ENCODE assay signal across 8 mouse cellular contexts in the genomic region with DNA sequence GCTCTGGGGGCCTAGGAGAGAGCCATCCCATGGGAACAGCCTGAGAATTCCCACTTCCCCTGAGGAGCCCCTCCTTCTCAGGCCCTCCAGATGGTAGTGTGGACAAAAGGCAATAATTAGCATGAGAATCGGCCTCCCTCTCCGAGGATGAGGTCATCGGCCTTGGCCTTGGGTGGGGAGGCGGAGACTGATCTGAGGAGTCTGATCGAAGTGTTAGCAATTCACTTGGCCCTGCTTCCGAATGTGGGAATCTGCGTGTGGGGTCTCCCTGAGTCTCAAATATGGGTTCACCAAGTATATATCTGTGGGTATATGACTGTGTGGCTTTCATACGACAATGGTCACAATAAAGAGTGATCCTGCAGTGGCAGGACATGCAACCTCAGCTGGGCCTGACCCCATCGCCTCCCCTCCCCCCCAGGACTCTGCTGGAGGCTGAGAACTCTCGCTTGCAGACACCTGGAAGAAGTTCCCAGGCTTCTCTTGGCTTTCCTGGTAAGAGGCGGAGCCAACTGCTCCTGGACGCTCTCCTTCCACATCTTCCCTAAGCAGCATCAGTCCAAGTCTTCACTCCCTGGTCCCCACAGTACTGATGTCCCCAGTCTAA. TPM values are rescaled to one million over a fixed set of nuclear protein-coding genes. Genes with fewer than 3 reads are reported as not detected.
DNase-seq lines count a peak whose midpoint lies in the region; ATAC-seq and TF ChIP-seq lines count a peak whose summit lies in the region.
"Had no signal": no experiment of that assay in that cellular context is flagged by ENCODE, and none has a peak within 500 bp of the region (broad histone marks: within the 10 kb centered on the region; RNA-seq: fewer than 3 reads in every experiment).

No protein-coding gene starts in this region.

- peak; percentile 79 for DNase-seq in adrenal gland, adult 2 months
- peak; percentile 62 for DNase-seq in embryonic facial prominence, embryonic 14.5 days (ENCODE audit: low spot score)
- DNase-seq in midbrain, postnatal 0 days (ENCODE audit: low spot score), result peak; percentile 72
- no peak for DNase-seq in thymus, postnatal 10 days (ENCODE audit: low spot score in 2 of 2)
- DNase-seq in right cerebral cortex, adult 2 months (ENCODE audit: low spot score in 2 of 2), result no peak

- peaks cover 8% of the 10 kb centered on the region for H3K27me3 ChIP-seq in embryonic facial prominence, embryonic 14.5 days (replicated peaks; ENCODE audit: control insufficient read depth, insufficient read depth, low read length)
- peaks cover 2% of the 10 kb centered on the region; the same call in 1 of the 2 replicates for H3K27me3 ChIP-seq in hindbrain, embryonic 12.5 days
- H3K27me3 ChIP-seq in midbrain, postnatal 0 days (ENCODE audit: insufficient read depth, low read length), result 0 out of 2 replicates have a peak, but pooled peaks cover 11% of the 10 kb centered on the region

- H3K27ac ChIP-seq in embryonic facial prominence, embryonic 14.5 days (replicated peaks; ENCODE audit: low read depth, low read length), result 0 out of 2 replicates have a peak overlapping the region, but pooled peaks have one; percentile 11
- H3K27ac ChIP-seq in hindbrain, embryonic 12.5 days, result peak overlapping the region; percentile 92
- H3K27ac ChIP-seq in midbrain, postnatal 0 days (ENCODE audit: low read depth, low read length), result no peak overlapping the region
- H3K27ac ChIP-seq: macrophage had no signal

- H3K4me2 ChIP-seq in embryonic facial prominence, embryonic 14.5 days (ENCODE audit: low read depth, low read length), result peak overlapping the region; percentile 95
- peak overlapping the region; percentile 93 for H3K4me2 ChIP-seq in hindbrain, embryonic 12.5 days (replicated peaks)
- H3K4me2 ChIP-seq in midbrain, postnatal 0 days (ENCODE audit: low read depth, low read length, poor library complexity, severe bottlenecking), result peak overlapping the region; percentile 92

- 0 out of 2 replicates have a peak, but pooled peaks cover 10% of the 10 kb centered on the region for H3K36me3 ChIP-seq in embryonic facial prominence, embryonic 14.5 days (ENCODE audit: control insufficient read depth, insufficient read depth, low read length)
- H3K36me3 ChIP-seq in hindbrain, embryonic 12.5 days, result peaks cover 26% of the 10 kb centered on the region
- H3K36me3 ChIP-seq in midbrain, postnatal 0 days (ENCODE audit: insufficient read depth, low read length), result peaks cover 4% of the 10 kb centered on the region; the same call in 1 of the 2 replicates

- 0 out of 2 replicates have a peak overlapping the region, but pooled peaks have one; percentile 5 for H3K9ac ChIP-seq in embryonic facial prominence, embryonic 14.5 days (ENCODE audit: low read depth, low read length)
- peak overlapping the region; percentile 86 for H3K9ac ChIP-seq in hindbrain, embryonic 12.5 days
- no peak overlapping the region for H3K9ac ChIP-seq in midbrain, postnatal 0 days (replicated peaks; ENCODE audit: low read length, poor library complexity, severe bottlenecking)

- peaks cover 32% of the 10 kb centered on the region for H3K4me1 ChIP-seq in embryonic facial prominence, embryonic 14.5 days (ENCODE audit: control insufficient read depth, insufficient read depth, low read length)
- peaks cover 59% of the 10 kb centered on the region for H3K4me1 ChIP-seq in hindbrain, embryonic 12.5 days
- 0 out of 2 replicates have a peak, but pooled peaks cover 3% of the 10 kb centered on the region for H3K4me1 ChIP-seq in midbrain, postnatal 0 days (ENCODE audit: insufficient read depth, low read length)

- no peaks in the 10 kb centered on the region for H3K9me3 ChIP-seq in embryonic facial prominence, embryonic 14.5 days (ENCODE audit: control insufficient read depth, low read length)
- H3K9me3 ChIP-seq in hindbrain, embryonic 12.5 days (replicated peaks), result no peaks in the 10 kb centered on the region
- H3K9me3 ChIP-seq in midbrain, postnatal 0 days (ENCODE audit: low read length), result no peaks in the 10 kb centered on the region

- H3K4me3 ChIP-seq in embryonic facial prominence, embryonic 14.5 days (ENCODE audit: low read depth, low read length), result peak overlapping the region; percentile 54; the same call in 1 of the 2 replicates
- H3K4me3 ChIP-seq in hindbrain, embryonic 12.5 days, result peak overlapping the region; percentile 69
- no peak overlapping the region for H3K4me3 ChIP-seq in midbrain, postnatal 0 days (ENCODE audit: low read depth, low read length)

- TF ChIP-seq CTCF in midbrain, postnatal 0 days (IDR thresholded peaks at IDR 0.05), result no peak

- WGBS in embryonic facial prominence, embryonic 14.5 days, result 23% methylated on average over 12 of the region's 12 CpGs
- 10% methylated on average over 12 of the region's 12 CpGs for whole genome bisulfite sequencing in hindbrain, embryonic 12.5 days
- 16% methylated on average over 12 of the region's 12 CpGs for WGBS in midbrain, postnatal 0 days

- peak; percentile 20; the same call in 1 of the 2 replicates for ATAC-seq in embryonic facial prominence, embryonic 14.5 days (ENCODE audit: low read depth)
- peak; percentile 67 for ATAC-seq in hindbrain, embryonic 12.5 days (ENCODE audit: low FRiP score)
- ATAC-seq in midbrain, postnatal 0 days (ENCODE audit: low FRiP score), result peak; percentile 45; the same call in 1 of the 2 replicates
- no peak for ATAC-seq in activated CD4-positive, CD25-positive, alpha-beta regulatory T cell, adult 4 months

RNA-seq across cellular contexts. Expression of a gene that starts 3.6 kb away (rescaled TPM):
- total RNA-seq in adrenal gland, adult 2 months (2021), result 1 to 10 TPM; 7.0 to 9.2 TPM
- polyA plus RNA-seq in adrenal gland, adult 2 months (2012; rRNA removed), result 3.5 and 7.0 TPM in 2 replicates
- polyA plus RNA-seq in embryonic facial prominence, embryonic 14.5 days (2014; fragmentation: Nextera tagmentation; extraction: Ambion mirVana), result 36.4 and 40.5 TPM in 2 replicates
- 136 and 153 TPM in 2 replicates for polyA plus RNA-seq in hindbrain, embryonic 12.5 days (2016; fragmentation: Nextera tagmentation; extraction: Ambion mirVana)
- total RNA-seq in midbrain, postnatal 0 days (2014; rRNA removed), result 22.4 and 37.1 TPM in 2 replicates
- polyA plus RNA-seq in midbrain, postnatal 0 days (2015; fragmentation: Nextera tagmentation; extraction: Ambion mirVana), result 8.2 and 8.8 TPM in 2 replicates
- not detected for polyA plus RNA-seq in activated CD4-positive, CD25-positive, alpha-beta regulatory T cell, adult 4 months (2017; shearing (Covaris generic))

RNA-seq across cellular contexts. Expression of a gene that starts 25.5 kb away (rescaled TPM):
- 10 to 100 TPM; 52.6 to 54.9 TPM for total RNA-seq in adrenal gland, adult 2 months (2021)
- 127 and 132 TPM in 2 replicates for polyA plus RNA-seq in adrenal gland, adult 2 months (2012; rRNA removed)
- 0.63 and 1.1 TPM in 2 replicates for polyA plus RNA-seq in embryonic facial prominence, embryonic 14.5 days (2014; fragmentation: Nextera tagmentation; extraction: Ambion mirVana)
- 1.7 and 1.9 TPM in 2 replicates for polyA plus RNA-seq in hindbrain, embryonic 12.5 days (2016; fragmentation: Nextera tagmentation; extraction: Ambion mirVana)
- total RNA-seq in midbrain, postnatal 0 days (2014; rRNA removed), result 248 and 284 TPM in 2 replicates
- polyA plus RNA-seq in midbrain, postnatal 0 days (2015; fragmentation: Nextera tagmentation; extraction: Ambion mirVana), result 180 and 212 TPM in 2 replicates
- polyA plus RNA-seq in activated CD4-positive, CD25-positive, alpha-beta regulatory T cell, adult 4 months (2017; shearing (Covaris generic)), result not detected
- polyA plus RNA-seq: macrophage had no signal

RNA-seq across cellular contexts. Expression of a gene that starts 26.0 kb away (rescaled TPM):
- under 1 TPM; 0.52 to 0.72 TPM for total RNA-seq in adrenal gland, adult 2 months (2021)
- 0.47 TPM in 1 of 2 replicates, not detected in the other for polyA plus RNA-seq in adrenal gland, adult 2 months (2012; rRNA removed)
- polyA plus RNA-seq in embryonic facial prominence, embryonic 14.5 days (2014; fragmentation: Nextera tagmentation; extraction: Ambion mirVana), result 145 and 175 TPM in 2 replicates
- polyA plus RNA-seq in hindbrain, embryonic 12.5 days (2016; fragmentation: Nextera tagmentation; extraction: Ambion mirVana), result 384 and 396 TPM in 2 replicates
- 19.2 and 27.1 TPM in 2 replicates for total RNA-seq in midbrain, postnatal 0 days (2014; rRNA removed)
- 49.0 and 50.8 TPM in 2 replicates for polyA plus RNA-seq in midbrain, postnatal 0 days (2015; fragmentation: Nextera tagmentation; extraction: Ambion mirVana)
- not detected for polyA plus RNA-seq in activated CD4-positive, CD25-positive, alpha-beta regulatory T cell, adult 4 months (2017; shearing (Covaris generic))
- polyA plus RNA-seq: macrophage had no signal

RNA-seq across cellular contexts. Expression of a gene that starts 44.0 kb away (rescaled TPM):
- total RNA-seq in adrenal gland, adult 2 months (2021), result 10 to 100 TPM; 13.1 to 16.3 TPM
- polyA plus RNA-seq in adrenal gland, adult 2 months (2012; rRNA removed), result 41.5 and 44.6 TPM in 2 replicates
- polyA plus RNA-seq in embryonic facial prominence, embryonic 14.5 days (2014; fragmentation: Nextera tagmentation; extraction: Ambion mirVana), result 12.8 and 13.3 TPM in 2 replicates
- 22.1 and 22.5 TPM in 2 replicates for polyA plus RNA-seq in hindbrain, embryonic 12.5 days (2016; fragmentation: Nextera tagmentation; extraction: Ambion mirVana)
- 27.8 and 28.2 TPM in 2 replicates for total RNA-seq in midbrain, postnatal 0 days (2014; rRNA removed)
- polyA plus RNA-seq in midbrain, postnatal 0 days (2015; fragmentation: Nextera tagmentation; extraction: Ambion mirVana), result 17.6 and 19.1 TPM in 2 replicates
- 10 to 100 TPM; 16.3 to 19.7 TPM for polyA plus RNA-seq in activated CD4-positive, CD25-positive, alpha-beta regulatory T cell, adult 4 months (2017; shearing (Covaris generic))

RNA-seq across cellular contexts. Expression of a gene that starts 44.4 kb away (rescaled TPM):
- 10 to 100 TPM; 16.3 to 21.4 TPM for total RNA-seq in adrenal gland, adult 2 months (2021)
- 9.4 and 9.7 TPM in 2 replicates for polyA plus RNA-seq in adrenal gland, adult 2 months (2012; rRNA removed)
- polyA plus RNA-seq in embryonic facial prominence, embryonic 14.5 days (2014; fragmentation: Nextera tagmentation; extraction: Ambion mirVana), result 20.9 and 22.9 TPM in 2 replicates
- polyA plus RNA-seq in hindbrain, embryonic 12.5 days (2016; fragmentation: Nextera tagmentation; extraction: Ambion mirVana), result 67.7 and 68.7 TPM in 2 replicates
- 20.5 and 21.0 TPM in 2 replicates for total RNA-seq in midbrain, postnatal 0 days (2014; rRNA removed)
- polyA plus RNA-seq in midbrain, postnatal 0 days (2015; fragmentation: Nextera tagmentation; extraction: Ambion mirVana), result 13.6 and 14.7 TPM in 2 replicates
- 10 to 100 TPM; 17.8 to 18.5 TPM for polyA plus RNA-seq in activated CD4-positive, CD25-positive, alpha-beta regulatory T cell, adult 4 months (2017; shearing (Covaris generic))

Comparison
In these comparisons a context has a peak if more than half of its experiments do, and no peak if none do; other contexts are left out.
1. DNase-seq: peak in adrenal gland, adult 2 months (single experiment), embryonic facial prominence, embryonic 14.5 days (single experiment) and midbrain, postnatal 0 days (single experiment); none in thymus, postnatal 10 days (0 of 2) and right cerebral cortex, adult 2 months (0 of 2).
2. RNA of a gene that starts 25.5 kb away (polyA plus RNA-seq): 180 to 212 TPM in midbrain, postnatal 0 days and 127 to 132 TPM in adrenal gland, adult 2 months; 1.7 to 1.9 TPM in hindbrain, embryonic 12.5 days, 0.63 to 1.1 TPM in embryonic facial prominence, embryonic 14.5 days and not detected in activated CD4-positive, CD25-positive, alpha-beta regulatory T cell, adult 4 months; every median in the first group is over 10 times any median in the second.
3. RNA of a gene that starts 26.0 kb away (polyA plus RNA-seq): 384 to 396 TPM in hindbrain, embryonic 12.5 days, 145 to 175 TPM in embryonic facial prominence, embryonic 14.5 days and 49.0 to 50.8 TPM in midbrain, postnatal 0 days; 0.47 TPM in adrenal gland, adult 2 months and not detected in activated CD4-positive, CD25-positive, alpha-beta regulatory T cell, adult 4 months; every median in the first group is over 10 times any median in the second.
4. Peak in every context shown above with its lines, with median percentiles within 50 percentile points of each other: H3K4me2 ChIP-seq.